Mouse (Mus musculus) embryonic facial prominence, embryonic 13.5 days (tissue): ENCODE results near the gene Arhgap18. TPM values are rescaled to one million over a fixed set of nuclear protein-coding genes. Genes with fewer than 3 reads are reported as not detected.

Source experiments
- ATAC-seq: fragments of 200-750 bp; cut with Nextera tagmentation; 2 replicates; pipeline ENCODE4 v1.8.0; 2017; ENCODE audit warnings: low read depth; ENCODE audit not compliant: insufficient number of reproducible peaks, insufficient read depth, low FRiP score, low TSS enrichment
- H3K27ac ChIP-seq: fragments of 300-500 bp; sonication (generic); 2 replicates; pipeline ENCODE4 v1.5.1; 2015; ENCODE audit warnings: moderate library complexity, mild to moderate bottlenecking, inconsistent platforms
- H3K27me3 ChIP-seq: fragments of 300-500 bp; sonication (generic); 2 replicates; pipeline ENCODE4 v1.6.1; 2015; ENCODE audit warnings: mild to moderate bottlenecking, inconsistent platforms
- H3K36me3 ChIP-seq: fragments of 300-500 bp; sonication (generic); 2 replicates; pipeline ENCODE4 v1.6.1; 2015; ENCODE audit warnings: mild to moderate bottlenecking, inconsistent platforms
- H3K4me1 ChIP-seq: fragments of 300-500 bp; sonication (generic); 2 replicates; pipeline ENCODE4 v1.6.1; 2015; ENCODE audit warnings: inconsistent platforms
- H3K4me2 ChIP-seq: fragments of 300-500 bp; sonication (generic); 2 replicates; pipeline ENCODE4 v1.6.1; 2015; ENCODE audit warnings: moderate library complexity, mild to moderate bottlenecking, inconsistent platforms
- H3K4me3 ChIP-seq: fragments of 300-500 bp; sonication (generic); 2 replicates; pipeline ENCODE4 v1.5.1; 2015; ENCODE audit warnings: mild to moderate bottlenecking, inconsistent platforms
- H3K9ac ChIP-seq: fragments of 300-500 bp; sonication (generic); 2 replicates; pipeline ENCODE4 v1.6.1; 2015; ENCODE audit warnings: mild to moderate bottlenecking, inconsistent platforms
- H3K9me3 ChIP-seq: fragments of 300-500 bp; sonication (generic); 2 replicates; pipeline ENCODE4 v1.6.1; 2016; ENCODE audit warnings: inconsistent platforms
- WGBS: fragments of 180-500 bp; shearing (Covaris S2); methylation state at CpG from one replicate; pipeline ENCODE4 v1.1.7; 2015; ENCODE audit warnings: mixed read lengths; 5-methylcytosine and 5-hydroxymethylcytosine counted together
- polyA plus RNA-seq: library from polyadenylated mRNA; unstranded; fragments of >200 nt; fragmentation: Nextera tagmentation; extraction: Ambion mirVana; gene quantifications from 2 replicates; pipeline ENCODE4 v1.2.1, GENCODE M21; 2015

Gene Arhgap18
- polyA plus RNA-seq, 1 experiment from 2014 or later: 23.3 TPM

GRCm38 (mm10) chr10:26789680-26790079 lies 36.5 kb downstream of the Arhgap18 start:
- no peak overlapping the region for H3K4me3 ChIP-seq
- H3K27me3 ChIP-seq: no peaks in the 10 kb centered on the region
- no peaks in the 10 kb centered on the region for H3K4me1 ChIP-seq
- H3K9me3 ChIP-seq: no peaks in the 10 kb centered on the region
- H3K36me3 ChIP-seq: no peaks in the 10 kb centered on the region
- H3K9ac ChIP-seq: no peak overlapping the region
- 87% methylated on average over 2 of the region's 2 CpGs for WGBS
- no peak overlapping the region for H3K4me2 ChIP-seq
- H3K27ac ChIP-seq: no peak overlapping the region
- no peak for ATAC-seq

- ATAC-seq: no peak
- H3K27ac ChIP-seq: no peak overlapping the region
- H3K9ac ChIP-seq: no peak overlapping the region
- no peaks in the 10 kb centered on the region for H3K4me1 ChIP-seq
- no peak overlapping the region for H3K4me3 ChIP-seq
- no peaks in the 10 kb centered on the region for H3K9me3 ChIP-seq
- 80% methylated on average over 3 of the region's 3 CpGs for WGBS
- no peak overlapping the region for H3K4me2 ChIP-seq
- H3K27me3 ChIP-seq: no peaks in the 10 kb centered on the region
- H3K36me3 ChIP-seq: no peaks in the 10 kb centered on the region
These were observed 38.6 kb downstream of the Arhgap18 start for GRCm38 (mm10) chr10:26791810-26792209.

- Histone ChIP-seq H3K36me3 (no peaks in the 10 kb centered on the region), H3K27ac (no peak overlapping the region), H3K4me1 (no peaks in the 10 kb centered on the region), H3K4me2 (no peak overlapping the region), H3K9ac (no peak overlapping the region), H3K4me3 (no peak overlapping the region), H3K27me3 (no peaks in the 10 kb centered on the region), H3K9me3 (no peaks in the 10 kb centered on the region)
- 80% methylated on average over 8 of the region's 8 CpGs for WGBS
- ATAC-seq: no peak
These were observed 39.8 kb downstream of the Arhgap18 start for GRCm38 (mm10) chr10:26793013-26793412.

GRCm38 (mm10) chr10:26796432-26797286 lies 43.4 kb downstream of the Arhgap18 start:
- ATAC-seq: no peak
- Histone ChIP-seq H3K4me1 (no peaks in the 10 kb centered on the region), H3K27me3 (no peaks in the 10 kb centered on the region), H3K4me2 (no peak overlapping the region), H3K27ac (no peak overlapping the region), H3K36me3 (no peaks in the 10 kb centered on the region), H3K9ac (no peak overlapping the region), H3K4me3 (no peak overlapping the region), H3K9me3 (no peaks in the 10 kb centered on the region)
- WGBS: 54% methylated on average over 10 of the region's 10 CpGs

GRCm38 (mm10) chr10:26797287-26797672 lies 44.1 kb downstream of the Arhgap18 start:
- Histone ChIP-seq H3K4me3 (no peak overlapping the region), H3K4me2 (no peak overlapping the region), H3K27me3 (no peaks in the 10 kb centered on the region), H3K36me3 (no peaks in the 10 kb centered on the region), H3K27ac (no peak overlapping the region), H3K9ac (no peak overlapping the region), H3K4me1 (no peaks in the 10 kb centered on the region), H3K9me3 (no peaks in the 10 kb centered on the region)
- WGBS: 83% methylated on average over 7 of the region's 7 CpGs
- ATAC-seq: no peak

- no peaks in the 10 kb centered on the region for H3K9me3 ChIP-seq
- no peak overlapping the region for H3K27ac ChIP-seq
- H3K4me3 ChIP-seq: no peak overlapping the region
- ATAC-seq: no peak
- no peaks in the 10 kb centered on the region for H3K27me3 ChIP-seq
- WGBS: 76% methylated on average over 10 of the region's 10 CpGs
- no peak overlapping the region for H3K9ac ChIP-seq
- H3K4me1 ChIP-seq: no peaks in the 10 kb centered on the region
- H3K36me3 ChIP-seq: no peaks in the 10 kb centered on the region
- no peak overlapping the region for H3K4me2 ChIP-seq
These were observed 45.7 kb downstream of the Arhgap18 start for GRCm38 (mm10) chr10:26798752-26799411.

- H3K27ac ChIP-seq: no peak overlapping the region
- no peaks in the 10 kb centered on the region for H3K36me3 ChIP-seq
- H3K4me3 ChIP-seq: no peak overlapping the region
- no peak for ATAC-seq
- H3K9me3 ChIP-seq: no peaks in the 10 kb centered on the region
- WGBS: 63% methylated on average over 5 of the region's 5 CpGs
- H3K4me1 ChIP-seq: no peaks in the 10 kb centered on the region
- no peaks in the 10 kb centered on the region for H3K27me3 ChIP-seq
- H3K4me2 ChIP-seq: no peak overlapping the region
- no peak overlapping the region for H3K9ac ChIP-seq
These were observed 46.4 kb downstream of the Arhgap18 start for GRCm38 (mm10) chr10:26799562-26800051.

GRCm38 (mm10) chr10:26804351-26804983 lies 51.2 kb downstream of the Arhgap18 start:
- H3K4me2 ChIP-seq: no peak overlapping the region
- no peaks in the 10 kb centered on the region for H3K9me3 ChIP-seq
- H3K4me1 ChIP-seq: no peaks in the 10 kb centered on the region
- H3K9ac ChIP-seq: no peak overlapping the region
- no peaks in the 10 kb centered on the region for H3K36me3 ChIP-seq
- WGBS: 43% methylated on average over 5 of the region's 5 CpGs
- H3K4me3 ChIP-seq: no peak overlapping the region
- no peaks in the 10 kb centered on the region for H3K27me3 ChIP-seq
- no peak for ATAC-seq
- H3K27ac ChIP-seq: no peak overlapping the region

- no peak for ATAC-seq
- no peaks in the 10 kb centered on the region for H3K36me3 ChIP-seq
- H3K4me2 ChIP-seq: no peak overlapping the region
- 70% methylated on average over 1 of the region's 1 CpGs for WGBS
- H3K4me3 ChIP-seq: no peak overlapping the region
- H3K27me3 ChIP-seq: no peaks in the 10 kb centered on the region
- no peaks in the 10 kb centered on the region for H3K9me3 ChIP-seq
- H3K9ac ChIP-seq: no peak overlapping the region
- no peak overlapping the region for H3K27ac ChIP-seq
- no peaks in the 10 kb centered on the region for H3K4me1 ChIP-seq
These were observed 51.8 kb downstream of the Arhgap18 start for GRCm38 (mm10) chr10:26805007-26805406.

GRCm38 (mm10) chr10:26806092-26806491 lies 52.9 kb downstream of the Arhgap18 start:
- Histone ChIP-seq H3K36me3 (no peaks in the 10 kb centered on the region), H3K27ac (no peak overlapping the region), H3K27me3 (no peaks in the 10 kb centered on the region), H3K4me3 (no peak overlapping the region), H3K9me3 (no peaks in the 10 kb centered on the region), H3K9ac (no peak overlapping the region), H3K4me2 (no peak overlapping the region), H3K4me1 (no peaks in the 10 kb centered on the region)
- ATAC-seq: no peak
- 84% methylated on average over 3 of the region's 3 CpGs for WGBS

GRCm38 (mm10) chr10:26810059-26810458 lies 56.8 kb downstream of the Arhgap18 start:
- Histone ChIP-seq H3K27ac (no peak overlapping the region), H3K4me3 (no peak overlapping the region), H3K9me3 (no peaks in the 10 kb centered on the region), H3K27me3 (no peaks in the 10 kb centered on the region), H3K9ac (no peak overlapping the region), H3K4me2 (no peak overlapping the region), H3K4me1 (no peaks in the 10 kb centered on the region), H3K36me3 (no peaks in the 10 kb centered on the region)
- WGBS: 82% methylated on average over 7 of the region's 7 CpGs
- no peak for ATAC-seq
